Mouse (Mus musculus) kidney, adult 2 months (tissue): ENCODE data around the gene Slc9a3r1.

Experiments
- CTCF ChIP-seq: fragments of 200-500 bp; conservative IDR thresholded peaks from 2 replicates; pipeline ENCODE4 v1.5.1; 2011; ENCODE audit warnings: low read depth, mild to moderate bottlenecking, control low read depth, low read length, moderate library complexity, mixed read lengths; ENCODE audit not compliant: insufficient read depth, insufficient read length
- POLR2A ChIP-seq: fragments of 200-500 bp; IDR thresholded peaks from one replicate; pipeline ENCODE4 v1.6.1; 2011; ENCODE audit warnings: low read depth, low read length, control low read depth

DNA sequence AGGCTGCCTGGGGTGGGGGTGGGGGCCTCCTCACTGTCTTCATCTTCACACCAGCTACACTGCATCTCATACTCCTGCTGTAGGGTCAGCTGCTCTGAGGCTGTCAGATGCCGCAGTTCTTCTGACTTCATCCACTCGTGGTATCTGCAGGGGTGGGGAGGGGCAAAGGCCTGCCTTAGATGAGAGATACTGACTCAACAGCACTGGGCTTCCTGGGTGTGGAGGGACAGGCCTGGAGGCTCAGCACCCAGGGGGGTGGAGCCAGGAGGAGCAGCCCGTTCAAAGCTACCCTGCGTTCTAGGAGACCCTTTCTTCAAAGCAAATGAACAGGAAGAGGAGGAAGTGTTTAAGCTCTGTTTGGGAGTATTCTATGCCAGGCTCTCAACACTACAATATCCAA is 21.8 kb downstream of the Slc9a3r1 start:
- TF ChIP-seq CTCF (no peak), POLR2A (no peak)
